Mouse (Mus musculus) lung, postnatal 0 days (tissue): ENCODE measurements around the gene Tas2r143.

Experiments used
- CTCF ChIP-seq: IDR thresholded peaks from 2 replicates; pipeline ENCODE4 v1.5.1; 2016; ENCODE audit warnings: antibody characterized with exemption, mild to moderate bottlenecking
- EP300 ChIP-seq: IDR thresholded peaks from 2 replicates; pipeline ENCODE4 v1.6.1; 2016; ENCODE audit warnings: antibody characterized with exemption, mild to moderate bottlenecking, control low read depth

GRCm38 (mm10) chr6:42365215-42365614 is 34.8 kb upstream of the Tas2r143 start:
- TF ChIP-seq CTCF (no peak), EP300 (no peak)
